Mouse (Mus musculus): ENCODE results near the gene Usp48. TPM values are rescaled to one million over a fixed set of nuclear protein-coding genes. Genes with fewer than 3 reads are reported as not detected.
"Not testable (repeated sequence)": the region's sequence is repeated elsewhere in the genome, so short reads cannot be mapped to it uniquely, and the experiment has no call there.

Usp48 gene
- total and polyA plus RNA-seq, 3 experiments: 71.2 to 206 (median 137) TPM

- Histone ChIP-seq H3K36me3 (replicated peaks) (no peaks in the 10 kb centered on the region), H3K9me3 (replicated peaks) (no peaks in the 10 kb centered on the region), H3K27me3 (ENCODE audit: insufficient read depth, low read length) (peaks cover 22% of the 10 kb centered on the region), H3K4me1 (ENCODE audit: insufficient read depth, low read depth, low read length) (no peaks in the 10 kb centered on the region), H3K4me3 (ENCODE audit: low read depth, low read length) (no peak within 1 kb of the TSS)
- DNase-seq (ENCODE audit: low spot score) (no peak), ATAC-seq (ENCODE audit: extremely low read depth, insufficient number of reproducible peaks, low FRiP score, poor library complexity, severe bottlenecking) (no peak)
- TF ChIP-seq GATA2 (IDR thresholded peaks at IDR 0.05; ENCODE audit: borderline replicate concordance, low read depth, low read length) (no peak), CTCF (IDR thresholded peaks at IDR 0.05; ENCODE audit: low read depth, low read length) (no peak), POLR2AphosphoS5 (IDR thresholded peaks at IDR 0.05; ENCODE audit: insufficient replicate concordance, low read depth, low read length) (no peak), TAL1 (conservative IDR thresholded peaks at IDR 0.05; ENCODE audit: low read depth, low read length) (no peak), GATA1 (IDR thresholded peaks at IDR 0.05; ENCODE audit: borderline replicate concordance, low read length) (no peak)
Measured at GRCm38 (mm10) chr4:137574469-137574868, 19.1 kb upstream of the Usp48 start, which contains the start of gene Ldlrad2. Gene Ldlrad2, minus strand, starts transcription at chr4:137574569.

DNA sequence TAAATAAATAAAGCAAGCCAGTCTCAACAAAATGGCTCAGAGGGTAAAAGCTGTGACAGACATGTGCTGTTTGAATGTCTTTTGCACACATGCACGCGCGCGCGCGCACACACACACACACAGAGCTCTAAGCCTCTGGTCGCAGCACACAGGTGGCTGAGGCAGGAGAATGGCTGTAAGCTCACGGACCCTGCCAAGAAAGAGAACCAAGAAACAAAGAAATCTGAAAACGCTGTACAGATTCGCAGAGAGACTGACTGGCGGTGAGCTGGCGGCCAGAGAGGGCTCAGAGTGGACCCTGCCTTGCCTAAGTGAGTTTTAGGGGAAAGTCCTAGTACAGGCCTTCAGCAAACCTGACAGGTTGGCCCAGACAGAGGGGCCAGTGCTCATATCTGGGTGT lies 16.1 kb upstream of the Usp48 start:
- Histone ChIP-seq H3K4me1 (ENCODE audit: insufficient read depth, low read depth, low read length) (no peaks in the 10 kb centered on the region; the same call in 1 of the 2 replicates), H3K36me3 (replicated peaks) (no peaks in the 10 kb centered on the region), H3K9me3 (replicated peaks) (no peaks in the 10 kb centered on the region), H3K27me3 (ENCODE audit: insufficient read depth, low read length) (peaks cover 24% of the 10 kb centered on the region), H3K4me3 (ENCODE audit: low read depth, low read length) (no peak overlapping the region)
- ATAC-seq (ENCODE audit: extremely low read depth, insufficient number of reproducible peaks, low FRiP score, poor library complexity, severe bottlenecking): no peak
- TF ChIP-seq GATA2 (IDR thresholded peaks at IDR 0.05; ENCODE audit: borderline replicate concordance, low read depth, low read length) (no peak), GATA1 (IDR thresholded peaks at IDR 0.05; ENCODE audit: borderline replicate concordance, low read length) (no peak), TAL1 (conservative IDR thresholded peaks at IDR 0.05; ENCODE audit: low read depth, low read length) (no peak), POLR2AphosphoS5 (IDR thresholded peaks at IDR 0.05; ENCODE audit: insufficient replicate concordance, low read depth, low read length) (no peak), CTCF (IDR thresholded peaks at IDR 0.05; ENCODE audit: low read depth, low read length) (no peak)
- no peak for DNase-seq (ENCODE audit: low spot score)

- ATAC-seq (ENCODE audit: extremely low read depth, insufficient number of reproducible peaks, low FRiP score, poor library complexity, severe bottlenecking): no peak
- Histone ChIP-seq H3K4me1 (ENCODE audit: insufficient read depth, low read depth, low read length) (no peaks in the 10 kb centered on the region; the same call in 1 of the 2 replicates), H3K9me3 (replicated peaks) (no peaks in the 10 kb centered on the region), H3K27me3 (ENCODE audit: insufficient read depth, low read length) (peaks cover 24% of the 10 kb centered on the region), H3K36me3 (replicated peaks) (no peaks in the 10 kb centered on the region), H3K4me3 (ENCODE audit: low read depth, low read length) (no peak overlapping the region)
- no peak for TF ChIP-seq GATA1 (IDR thresholded peaks at IDR 0.05; ENCODE audit: borderline replicate concordance, low read length)
- no peak for TF ChIP-seq GATA2 (IDR thresholded peaks at IDR 0.05; ENCODE audit: borderline replicate concordance, low read depth, low read length)
- TF ChIP-seq TAL1 (conservative IDR thresholded peaks at IDR 0.05; ENCODE audit: low read depth, low read length): no peak
- no peak for TF ChIP-seq CTCF (IDR thresholded peaks at IDR 0.05; ENCODE audit: low read depth, low read length)
- no peak for TF ChIP-seq POLR2AphosphoS5 (IDR thresholded peaks at IDR 0.05; ENCODE audit: insufficient replicate concordance, low read depth, low read length)
- no peak for DNase-seq (ENCODE audit: low spot score)
Measured at GRCm38 (mm10) chr4:137578181-137578845, 15.2 kb upstream of the Usp48 start.

DNA sequence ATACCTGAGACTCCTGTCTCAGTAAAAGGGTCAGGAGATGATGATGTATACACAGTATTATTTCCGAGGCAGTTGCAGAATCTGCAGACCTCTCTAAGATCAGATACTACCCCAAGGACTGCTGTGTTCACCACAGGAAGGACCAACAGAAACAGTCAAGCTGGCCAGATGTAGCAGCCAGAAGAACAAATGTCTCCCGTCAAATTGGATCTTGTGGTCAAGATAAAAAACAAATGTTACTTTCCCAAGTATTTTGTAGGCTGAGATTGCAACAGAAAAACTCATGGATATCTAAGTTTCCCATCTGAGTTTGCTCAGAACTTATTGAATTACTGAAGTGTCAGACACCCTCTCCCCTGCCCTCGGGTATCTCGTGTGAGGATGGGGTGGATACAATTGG lies 13.8 kb upstream of the Usp48 start:
- Histone ChIP-seq H3K9me3 (replicated peaks) (no peaks in the 10 kb centered on the region), H3K4me1 (ENCODE audit: insufficient read depth, low read depth, low read length) (no peaks in the 10 kb centered on the region; the same call in 1 of the 2 replicates), H3K4me3 (ENCODE audit: low read depth, low read length) (no peak overlapping the region), H3K27me3 (ENCODE audit: insufficient read depth, low read length) (peaks cover 24% of the 10 kb centered on the region), H3K36me3 (replicated peaks) (no peaks in the 10 kb centered on the region)
- ATAC-seq (ENCODE audit: extremely low read depth, insufficient number of reproducible peaks, low FRiP score, poor library complexity, severe bottlenecking) (no peak), DNase-seq (ENCODE audit: low spot score) (no peak)
- TF ChIP-seq GATA2 (IDR thresholded peaks at IDR 0.05; ENCODE audit: borderline replicate concordance, low read depth, low read length): no peak

DNA sequence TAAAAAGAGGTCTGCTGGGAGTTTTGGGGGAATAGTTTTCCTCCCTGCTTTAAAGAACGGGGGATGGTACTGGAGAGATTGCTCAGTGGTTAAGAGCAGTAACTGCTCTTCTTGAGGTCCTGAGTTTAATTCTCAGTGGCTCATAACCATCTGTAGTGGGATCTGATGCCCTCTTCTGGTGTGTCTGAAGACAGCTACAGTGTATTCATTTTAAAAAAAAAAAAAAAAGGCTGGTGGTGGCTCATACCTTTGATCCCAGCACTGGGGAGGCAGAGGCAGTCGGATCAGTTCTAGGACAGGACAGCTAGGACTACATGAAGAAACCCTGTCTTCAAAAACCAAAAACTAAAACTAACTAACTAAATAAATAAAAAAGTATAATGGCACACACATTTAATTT lies 13.3 kb upstream of the Usp48 start:
- Histone ChIP-seq H3K9me3 (replicated peaks) (no peaks in the 10 kb centered on the region), H3K27me3 (ENCODE audit: insufficient read depth, low read length) (peaks cover 24% of the 10 kb centered on the region), H3K36me3 (replicated peaks) (no peaks in the 10 kb centered on the region), H3K4me1 (ENCODE audit: insufficient read depth, low read depth, low read length) (no peaks in the 10 kb centered on the region; the same call in 1 of the 2 replicates), H3K4me3 (ENCODE audit: low read depth, low read length) (no peak overlapping the region)
- TF ChIP-seq CTCF (IDR thresholded peaks at IDR 0.05; ENCODE audit: low read depth, low read length) (no peak), TAL1 (conservative IDR thresholded peaks at IDR 0.05; ENCODE audit: low read depth, low read length) (no peak), GATA1 (IDR thresholded peaks at IDR 0.05; ENCODE audit: borderline replicate concordance, low read length) (no peak), GATA2 (IDR thresholded peaks at IDR 0.05; ENCODE audit: borderline replicate concordance, low read depth, low read length) (no peak), POLR2AphosphoS5 (IDR thresholded peaks at IDR 0.05; ENCODE audit: insufficient replicate concordance, low read depth, low read length) (no peak)
- no peak for ATAC-seq (ENCODE audit: extremely low read depth, insufficient number of reproducible peaks, low FRiP score, poor library complexity, severe bottlenecking)
- no peak for DNase-seq (ENCODE audit: low spot score)

GRCm38 (mm10) chr4:137581815-137582214 lies 11.7 kb upstream of the Usp48 start:
- no peak for TF ChIP-seq GATA2 (IDR thresholded peaks at IDR 0.05; ENCODE audit: borderline replicate concordance, low read depth, low read length)
- 0 out of 2 replicates have a peak, but pooled peaks have one; percentile 5 for TF ChIP-seq CTCF (IDR thresholded peaks at IDR 0.05; ENCODE audit: low read depth, low read length)
- Histone ChIP-seq H3K36me3 (replicated peaks) (no peaks in the 10 kb centered on the region), H3K4me1 (ENCODE audit: insufficient read depth, low read depth, low read length) (no peaks in the 10 kb centered on the region; the same call in 1 of the 2 replicates), H3K9me3 (replicated peaks) (no peaks in the 10 kb centered on the region), H3K4me3 (ENCODE audit: low read depth, low read length) (no peak overlapping the region), H3K27me3 (ENCODE audit: insufficient read depth, low read length) (peaks cover 18% of the 10 kb centered on the region)
- no peak for ATAC-seq (ENCODE audit: extremely low read depth, insufficient number of reproducible peaks, low FRiP score, poor library complexity, severe bottlenecking)
- DNase-seq (ENCODE audit: low spot score): peak; percentile 44

DNA sequence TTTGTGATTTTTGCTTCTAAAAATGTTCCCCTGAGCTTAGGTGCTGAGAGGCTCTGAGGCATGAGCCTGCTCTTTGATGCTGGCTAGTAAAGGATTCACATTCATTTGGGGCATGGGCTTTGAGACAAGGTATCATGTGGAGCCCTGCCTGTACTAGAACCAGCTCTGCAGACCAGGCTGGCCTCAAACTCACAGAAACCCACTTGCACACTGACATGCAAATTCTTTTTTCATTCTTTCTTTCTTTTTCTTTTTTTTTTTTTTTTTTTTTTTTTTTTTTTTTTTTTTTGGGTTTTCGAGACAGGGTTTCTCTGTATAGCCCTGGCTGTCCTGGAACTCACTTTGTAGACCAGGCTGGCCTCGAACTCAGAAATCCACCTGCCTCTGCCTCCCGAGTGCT lies 4.5 kb upstream of the Usp48 start:
- not testable (repeated sequence) for ATAC-seq (ENCODE audit: extremely low read depth, insufficient number of reproducible peaks, low FRiP score, poor library complexity, severe bottlenecking); H3K4me3 ChIP-seq (ENCODE audit: low read depth, low read length); DNase-seq (ENCODE audit: low spot score); H3K4me1 ChIP-seq (ENCODE audit: insufficient read depth, low read depth, low read length); H3K36me3 ChIP-seq (replicated peaks); H3K9me3 ChIP-seq (replicated peaks)
- H3K27me3 ChIP-seq (ENCODE audit: insufficient read depth, low read length): peaks cover 12% of the 10 kb centered on the region

All from G1E (cell line).